Mouse (Mus musculus) cerebellum, adult 2 months (tissue): ENCODE data around the gene Slit3. TPM values are rescaled to one million over a fixed set of nuclear protein-coding genes. Genes with fewer than 3 reads are reported as not detected.

Experiments
- DNase-seq, 2 experiments: peaks; one replicate each; pipeline ENCODE4 v3.0.0; 2021
- H3K27ac ChIP-seq: fragments of 200-500 bp; 2 replicates; pipeline ENCODE4 v1.5.1; 2012; ENCODE audit warnings: low read length, control low read depth, inconsistent platforms; ENCODE audit not compliant: insufficient read depth
- H3K27me3 ChIP-seq: fragments of 200-500 bp; 2 replicates; pipeline ENCODE4 v1.6.1; 2012; ENCODE audit warnings: inconsistent platforms, mild to moderate bottlenecking, low read length, moderate library complexity; ENCODE audit not compliant: control insufficient read depth, insufficient read depth
- H3K4me1 ChIP-seq: fragments of 200-500 bp; 2 replicates; pipeline ENCODE4 v1.6.1; 2011; ENCODE audit warnings: low read length; ENCODE audit not compliant: control insufficient read depth, insufficient read depth
- H3K4me3 ChIP-seq: fragments of 200-500 bp; replicated peaks from 2 replicates; pipeline ENCODE3; 2011; ENCODE audit warnings: mild to moderate bottlenecking, low read depth, low read length, control low read depth; ENCODE audit not compliant: insufficient read depth
- CTCF ChIP-seq: fragments of 200-500 bp; IDR thresholded peaks from 2 replicates; pipeline ENCODE4 v1.5.1; 2011; ENCODE audit warnings: low read depth, mild to moderate bottlenecking, control low read depth, low read length, moderate library complexity, borderline replicate concordance; ENCODE audit not compliant: insufficient read depth
- POLR2A ChIP-seq: fragments of 200-500 bp; IDR thresholded peaks from 2 replicates; pipeline ENCODE4 v1.6.1; 2011; ENCODE audit warnings: low read length, control low read depth, borderline replicate concordance; ENCODE audit not compliant: insufficient read depth
- WGBS: fragments of 180-500 bp; shearing (Covaris S2); methylation state at CpG from one replicate; pipeline ENCODE4 v1.1.7; 2018; 5-methylcytosine and 5-hydroxymethylcytosine counted together
- polyA plus RNA-seq: library from polyadenylated mRNA; depleted of rRNA; stranded (reverse); fragments of >200 nt; gene quantifications from 2 replicates; pipeline ENCODE4 v1.2.3, GENCODE M21; 2012

Gene Slit3
- polyA plus RNA-seq, 1 experiment = 10.0 TPM

GRCm38 (mm10) chr11:35178144-35178817 is 57.3 kb downstream of the Slit3 start:
- H3K4me3 ChIP-seq = no peak overlapping the region
- H3K27ac ChIP-seq = no peak overlapping the region
- H3K27me3 ChIP-seq = no peaks in the 10 kb centered on the region
- no peak for TF ChIP-seq CTCF
- TF ChIP-seq POLR2A = no peak
- WGBS = 73% methylated on average over 24 of the region's 24 CpGs
- DNase-seq = no peak
- no peaks in the 10 kb centered on the region for H3K4me1 ChIP-seq

GRCm38 (mm10) chr11:35179305-35179704 is 58.3 kb downstream of the Slit3 start:
- no peak overlapping the region for H3K4me3 ChIP-seq
- TF ChIP-seq POLR2A (no peak), CTCF (no peak)
- DNase-seq = no peak
- WGBS = 49% methylated on average over 8 of the region's 8 CpGs
- H3K4me1 ChIP-seq = no peaks in the 10 kb centered on the region
- no peaks in the 10 kb centered on the region for H3K27me3 ChIP-seq
- H3K27ac ChIP-seq = no peak overlapping the region

GRCm38 (mm10) chr11:35182887-35183286 is 61.9 kb downstream of the Slit3 start:
- no peaks in the 10 kb centered on the region for H3K27me3 ChIP-seq
- TF ChIP-seq CTCF = no peak
- no peak for TF ChIP-seq POLR2A
- DNase-seq = no peak
- WGBS = 67% methylated on average over 5 of the region's 5 CpGs
- no peak overlapping the region for H3K4me3 ChIP-seq
- H3K27ac ChIP-seq = no peak overlapping the region
- H3K4me1 ChIP-seq = no peaks in the 10 kb centered on the region

- TF ChIP-seq CTCF = no peak
- TF ChIP-seq POLR2A = no peak
- peaks cover 3% of the 10 kb centered on the region; the same call in 1 of the 2 replicates for H3K4me1 ChIP-seq
- H3K27me3 ChIP-seq = no peaks in the 10 kb centered on the region
- no peak overlapping the region for H3K4me3 ChIP-seq
- 87% methylated on average over 6 of the region's 6 CpGs for WGBS
- DNase-seq = no peak
- no peak overlapping the region for H3K27ac ChIP-seq
These were observed 73.8 kb downstream of the Slit3 start for GRCm38 (mm10) chr11:35194826-35195225.

- TF ChIP-seq CTCF (no peak), POLR2A (no peak)
- WGBS = 64% methylated on average over 7 of the region's 7 CpGs
- no peak overlapping the region for H3K27ac ChIP-seq
- H3K4me1 ChIP-seq = peaks cover 3% of the 10 kb centered on the region; the same call in 1 of the 2 replicates
- H3K27me3 ChIP-seq = no peaks in the 10 kb centered on the region
- peak in 1 of 2 experiments; percentile 19 for DNase-seq
- no peak overlapping the region for H3K4me3 ChIP-seq
These were observed 75.8 kb downstream of the Slit3 start for GRCm38 (mm10) chr11:35196777-35197176.

GRCm38 (mm10) chr11:35198537-35199088 is 77.6 kb downstream of the Slit3 start:
- DNase-seq = no peak
- Histone ChIP-seq H3K4me3 (no peak overlapping the region), H3K27ac (no peak overlapping the region), H3K4me1 (peaks cover 3% of the 10 kb centered on the region; the same call in 1 of the 2 replicates), H3K27me3 (no peaks in the 10 kb centered on the region)
- no peak for TF ChIP-seq CTCF
- TF ChIP-seq POLR2A = no peak
- 83% methylated on average over 6 of the region's 6 CpGs for WGBS

GRCm38 (mm10) chr11:35202332-35202731 is 81.3 kb downstream of the Slit3 start:
- no peak for TF ChIP-seq CTCF
- no peak for TF ChIP-seq POLR2A
- no peaks in the 10 kb centered on the region for H3K27me3 ChIP-seq
- 0 out of 2 replicates have a peak, but pooled peaks cover 3% of the 10 kb centered on the region for H3K4me1 ChIP-seq
- 59% methylated on average over 5 of the region's 5 CpGs for WGBS
- H3K4me3 ChIP-seq = no peak overlapping the region
- H3K27ac ChIP-seq = no peak overlapping the region
- no peak for DNase-seq

- 72% methylated on average over 10 of the region's 10 CpGs for WGBS
- no peak overlapping the region for H3K27ac ChIP-seq
- no peaks in the 10 kb centered on the region for H3K27me3 ChIP-seq
- H3K4me3 ChIP-seq = no peak overlapping the region
- no peak for DNase-seq
- H3K4me1 ChIP-seq = 0 out of 2 replicates have a peak, but pooled peaks cover 2% of the 10 kb centered on the region
- TF ChIP-seq CTCF (no peak), POLR2A (no peak)
These were observed 82.6 kb downstream of the Slit3 start for GRCm38 (mm10) chr11:35203673-35204072.
